Mouse (Mus musculus) kidney, adult 9 months (tissue): ENCODE results near the gene Ldlrad3.

Experiments used
- DNase-seq: peaks from one replicate; pipeline ENCODE4 v3.0.0; 2022

The Ldlrad3 gene

DNA sequence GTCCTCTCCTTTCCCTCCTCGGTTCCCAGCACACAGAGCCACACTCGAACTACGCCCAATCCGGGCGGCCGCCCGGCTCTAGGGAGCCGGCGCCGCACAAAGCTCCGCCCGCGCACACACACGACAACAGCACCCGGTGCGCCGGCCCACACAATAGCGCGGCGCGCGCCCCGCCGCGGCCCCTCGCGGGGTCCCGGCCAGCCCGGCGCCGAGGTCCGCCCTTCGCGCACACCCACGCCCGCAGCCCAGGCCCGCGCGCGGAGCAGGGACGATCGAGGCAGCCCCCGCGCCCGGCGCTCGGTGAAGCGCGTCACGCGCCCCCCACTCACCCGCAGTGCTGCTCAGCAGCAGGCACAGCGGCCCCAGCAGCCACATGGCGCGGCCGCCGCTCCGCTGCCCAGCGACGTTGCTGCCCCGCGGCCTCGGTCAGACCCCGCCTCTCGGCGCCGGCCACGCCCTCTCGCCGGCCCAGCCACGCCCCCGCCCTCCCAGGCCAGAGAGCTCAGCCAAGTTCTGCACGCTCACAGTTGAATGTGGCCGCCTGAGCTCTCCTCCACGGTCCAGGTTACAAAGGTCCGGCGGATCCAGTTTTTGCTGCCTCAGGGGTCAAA, at the start of gene Ldlrad3:
Gene Ldlrad3 (minus strand): TSS at position 435 of the 611 bp plus-strand sequence.
- peak; percentile 95 for DNase-seq

DNA sequence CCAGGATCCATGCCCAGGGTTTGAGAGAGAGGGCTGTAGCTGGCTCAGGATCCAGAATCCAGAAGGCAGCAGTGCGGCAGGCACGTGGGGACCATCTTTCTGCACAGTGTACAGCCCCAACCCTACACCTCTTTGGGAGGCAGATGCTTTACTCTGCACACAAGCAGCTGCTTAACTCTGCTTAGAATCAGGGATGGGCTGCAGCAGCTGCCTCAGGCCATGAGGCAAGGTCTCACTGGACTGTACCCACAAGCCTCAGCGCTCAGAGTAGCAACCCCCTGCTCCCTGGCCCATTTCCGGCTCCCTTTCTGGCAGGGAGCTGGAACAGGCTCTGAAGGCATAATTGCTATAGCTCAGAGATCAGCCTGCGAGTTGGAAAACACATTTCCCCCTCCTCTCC, 45.3 kb upstream of the Ldlrad3 start:
- DNase-seq = no peak

DNA sequence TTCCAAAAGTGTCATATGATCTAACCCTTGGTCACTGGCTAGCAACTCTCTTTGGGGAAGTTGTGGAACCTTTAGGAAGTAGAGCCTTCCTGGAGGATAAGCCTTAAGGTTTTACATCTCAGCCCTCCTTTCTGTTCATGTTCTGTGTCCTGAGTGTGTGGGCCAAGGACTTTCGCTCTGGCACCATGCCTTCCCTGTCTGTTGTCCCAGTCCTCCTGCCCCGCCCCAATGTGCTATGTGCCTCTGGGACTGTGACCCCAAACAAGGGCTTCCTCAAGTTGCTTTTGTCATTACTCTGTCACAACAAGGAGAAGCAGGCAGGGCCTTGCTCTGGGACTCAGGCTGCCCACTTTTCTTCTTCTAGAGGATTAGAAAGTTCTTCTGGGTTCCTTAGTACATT, 42.9 kb upstream of the Ldlrad3 start:
- DNase-seq = no peak

DNA sequence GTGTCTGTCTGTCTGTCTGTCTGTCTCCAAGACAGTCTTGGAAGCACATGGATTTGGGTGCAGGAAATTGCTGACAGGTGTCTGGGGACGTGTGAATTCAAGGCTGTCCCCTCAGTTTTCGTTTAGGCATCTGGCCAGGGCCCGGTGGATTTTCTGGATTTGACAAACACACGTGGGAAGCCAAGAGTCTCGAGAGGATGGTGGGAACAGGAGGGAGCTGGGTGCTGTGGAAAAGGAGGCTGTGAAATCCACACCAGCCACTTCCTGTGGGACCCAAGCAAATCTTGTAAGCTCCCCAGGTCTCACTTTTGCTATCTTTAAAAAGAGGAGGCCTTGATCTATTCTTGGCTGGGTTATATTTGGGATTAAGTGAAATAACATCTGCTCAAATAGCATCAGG, 42.1 kb upstream of the Ldlrad3 start:
- no peak for DNase-seq

DNA sequence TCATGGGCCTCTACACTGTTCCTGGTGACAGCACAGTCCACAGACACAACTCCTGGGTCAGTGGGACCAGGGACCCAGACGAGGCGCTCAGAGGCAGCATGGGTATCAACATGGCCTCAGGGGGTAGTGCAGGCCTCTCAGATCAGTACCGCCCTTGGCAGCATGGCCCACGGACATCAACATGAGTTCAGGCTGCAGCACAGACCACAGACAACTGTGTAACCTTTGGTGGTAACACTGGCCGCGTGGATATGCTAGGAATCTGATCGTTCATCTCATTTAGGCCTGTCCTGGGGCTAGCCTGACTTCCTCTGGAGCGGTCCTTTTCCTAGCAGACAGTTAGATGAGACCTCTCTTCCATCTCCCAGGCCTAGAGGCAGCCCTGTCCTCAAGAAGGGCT, 41.7 kb upstream of the Ldlrad3 start:
- no peak for DNase-seq

DNA sequence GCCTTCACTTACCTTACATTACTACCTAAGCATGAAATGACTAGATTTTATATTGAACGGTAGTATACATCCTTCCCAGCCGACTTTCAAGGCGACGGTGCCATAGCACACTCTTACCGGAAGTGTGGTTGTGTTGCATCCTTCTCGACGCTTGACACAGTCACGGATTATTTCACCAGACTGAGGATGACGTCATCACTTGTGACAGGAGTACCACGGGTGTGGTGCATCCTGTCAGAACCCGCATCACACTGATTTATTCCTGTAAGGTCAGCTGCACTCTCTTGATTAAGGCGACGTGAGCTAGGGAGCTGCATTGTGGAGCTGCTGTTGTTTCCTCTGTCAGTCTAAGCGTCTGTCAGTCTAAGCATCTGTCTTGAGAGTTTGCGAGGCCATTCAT, 40.1 kb upstream of the Ldlrad3 start:
- no peak for DNase-seq

DNA sequence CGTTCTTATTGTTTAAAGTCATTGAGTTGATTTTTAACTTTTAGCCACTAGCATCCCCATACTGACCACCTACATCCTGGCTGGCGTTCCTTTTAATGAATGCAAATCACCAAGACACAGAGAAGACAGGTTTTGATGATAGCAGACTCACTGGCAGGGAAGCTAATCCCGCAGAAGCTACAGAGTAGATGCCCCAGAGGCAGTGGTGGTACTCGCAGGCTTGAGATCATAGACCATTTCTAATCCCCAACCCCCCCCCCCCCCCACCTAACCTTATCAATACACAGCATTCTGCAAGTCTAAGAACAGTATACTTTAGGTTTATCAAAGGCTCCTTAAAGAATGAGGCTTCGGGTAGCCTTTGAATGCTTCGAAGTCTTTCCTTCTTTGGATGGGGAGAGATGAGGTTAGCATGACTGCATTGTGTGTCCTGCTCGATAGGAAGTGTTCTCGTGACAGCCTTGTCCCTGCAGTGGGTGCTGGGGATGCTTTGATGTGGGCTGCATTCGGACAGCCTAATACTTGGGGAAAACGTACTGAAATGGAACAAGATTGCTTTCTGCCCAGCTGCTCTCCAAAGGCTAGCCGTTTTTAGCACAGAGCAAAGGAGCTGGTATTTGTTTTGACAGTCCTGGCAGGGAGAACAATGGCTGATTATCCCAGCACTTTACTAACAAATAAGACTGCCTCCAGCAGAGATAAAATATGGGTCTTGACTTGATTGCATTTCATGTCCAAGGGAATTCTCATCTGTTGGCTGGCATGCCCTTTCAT, 37.4 kb upstream of the Ldlrad3 start:
- no peak for DNase-seq

DNA sequence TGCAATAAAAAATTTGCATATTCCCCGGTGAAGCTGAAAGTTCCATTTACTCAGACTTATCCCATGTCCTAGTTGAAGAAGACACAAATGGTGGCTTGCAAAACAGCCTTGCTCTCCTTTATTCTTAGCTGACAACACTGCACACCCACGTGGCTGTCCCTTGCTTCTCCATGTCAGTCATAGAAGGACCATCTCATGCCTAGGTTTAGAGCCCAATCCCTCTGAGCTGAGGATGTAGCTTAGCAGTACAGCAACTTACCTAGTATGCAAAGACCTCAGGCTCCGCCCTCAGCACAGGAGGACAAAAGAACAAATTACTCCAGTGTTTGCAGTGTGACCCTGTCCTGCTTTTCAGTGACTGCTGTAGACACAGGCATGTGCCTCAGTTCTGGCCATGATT, 36.6 kb upstream of the Ldlrad3 start:
- no peak for DNase-seq

DNA sequence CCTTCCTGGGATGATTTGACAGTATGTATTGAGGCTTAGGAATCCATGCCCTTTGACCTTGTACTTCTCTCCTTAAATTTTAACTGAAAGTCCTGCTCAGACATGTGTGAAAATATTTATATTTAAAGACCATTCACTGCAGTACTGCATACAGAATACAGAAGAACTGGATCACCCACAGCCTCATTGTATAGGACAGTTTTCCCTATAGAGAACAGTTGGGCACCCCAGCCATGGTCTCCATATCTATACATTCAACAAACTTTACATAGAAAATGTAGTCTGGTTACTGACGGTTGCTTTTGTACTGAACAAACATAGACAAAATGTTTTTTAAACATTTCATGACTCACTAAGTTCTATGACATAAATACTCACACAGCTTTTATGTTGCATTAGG, 30.6 kb upstream of the Ldlrad3 start:
- DNase-seq = no peak

DNA sequence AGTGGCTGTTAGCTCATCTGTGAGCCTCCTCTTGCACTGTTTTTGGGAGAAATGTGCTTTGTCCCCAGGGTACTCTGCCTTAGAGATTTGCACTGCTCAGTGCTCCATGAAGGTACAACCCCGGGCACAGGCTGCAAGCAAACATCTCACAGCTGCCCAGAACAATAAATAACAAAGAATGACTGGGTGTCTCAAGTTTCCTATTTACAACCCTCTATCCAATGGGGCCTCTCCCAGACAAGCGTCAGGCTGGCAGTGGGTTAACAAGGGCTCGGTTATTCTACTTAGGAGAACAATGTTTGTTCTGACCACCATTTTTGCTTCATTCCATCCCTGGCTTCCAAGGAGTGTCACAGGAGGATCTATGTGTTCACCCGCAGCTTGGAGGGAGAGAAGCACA, 25.9 kb upstream of the Ldlrad3 start:
- no peak for DNase-seq

DNA sequence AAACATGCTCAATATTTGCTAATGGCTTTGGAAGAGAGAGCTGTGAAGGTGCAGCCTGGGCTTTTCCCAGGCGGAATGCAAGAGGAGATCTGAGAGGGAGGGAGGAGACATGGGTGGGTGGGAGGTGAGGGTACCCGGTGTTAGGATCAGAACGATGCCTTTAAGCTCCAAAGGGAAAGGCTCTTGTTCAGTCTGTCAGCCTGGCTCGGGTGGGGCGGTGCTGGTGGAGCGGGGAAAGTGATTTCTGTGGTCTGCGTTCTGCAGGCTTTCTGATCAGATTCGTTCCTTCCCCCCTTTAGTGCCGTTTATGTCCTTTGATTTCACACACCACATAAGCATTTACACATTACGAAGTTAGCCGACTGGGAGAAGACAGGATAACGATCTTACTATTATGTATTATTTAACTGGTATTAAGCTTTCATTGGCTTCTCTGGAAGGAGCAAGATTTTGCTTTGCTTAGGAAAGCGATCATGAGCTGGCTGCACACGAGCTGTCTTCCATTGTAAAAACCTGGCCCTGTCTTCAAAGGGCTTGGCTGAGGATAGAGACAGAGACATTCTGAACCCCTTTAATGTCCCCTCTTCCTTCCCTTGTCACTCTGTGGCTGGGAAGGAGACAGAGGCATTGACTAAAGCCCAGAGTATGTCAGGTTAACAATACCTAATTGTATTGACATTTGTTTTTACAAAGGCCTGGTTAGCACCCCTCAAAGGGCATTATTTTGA, 19.7 kb upstream of the Ldlrad3 start:
- no peak for DNase-seq

DNA sequence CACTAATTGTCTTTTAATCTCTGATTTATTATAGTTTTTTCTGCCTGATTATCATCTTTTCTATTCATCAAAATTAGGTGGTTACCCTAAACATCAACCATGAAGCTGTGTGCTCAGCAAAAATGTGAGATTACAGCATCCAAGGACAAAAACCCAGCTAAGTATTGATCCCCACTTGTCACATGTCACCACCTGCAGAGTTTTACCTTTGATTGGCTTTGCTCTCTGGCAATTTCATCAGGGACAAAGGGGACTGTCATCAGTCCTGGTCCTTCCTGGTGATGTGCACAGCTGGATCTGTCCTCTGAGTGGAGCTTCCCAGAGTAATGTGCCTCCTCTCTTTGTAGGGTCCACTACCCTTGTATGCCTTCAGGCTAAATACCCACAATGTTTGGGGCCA, 17.3 kb upstream of the Ldlrad3 start:
- no peak for DNase-seq

DNA sequence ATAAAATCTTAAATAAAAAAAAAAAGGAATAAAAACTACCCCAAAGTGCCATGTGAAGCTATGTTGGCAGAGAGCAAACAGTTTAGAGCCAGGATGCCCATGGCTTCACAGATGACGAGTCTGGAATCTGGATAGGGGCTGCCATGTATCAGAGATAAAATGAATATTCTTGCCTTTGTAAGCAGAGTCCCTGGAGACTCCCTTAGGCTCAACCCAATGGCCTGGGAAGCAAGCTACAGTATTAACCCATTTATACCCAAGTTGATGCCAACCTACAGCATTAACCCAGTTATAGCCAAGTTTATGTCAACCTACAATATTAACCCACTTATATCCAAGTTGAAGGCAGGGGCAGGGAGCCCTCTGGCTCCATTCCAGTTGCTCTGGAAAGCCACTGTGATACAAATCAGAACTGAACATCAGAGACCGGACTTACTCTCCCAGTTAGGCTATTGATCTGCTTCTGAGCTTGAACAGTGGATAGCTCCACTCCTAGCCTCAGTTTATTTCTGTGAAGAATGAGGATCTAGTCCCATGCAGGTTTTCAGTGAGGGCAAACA, 16.1 kb upstream of the Ldlrad3 start:
- DNase-seq = no peak

DNA sequence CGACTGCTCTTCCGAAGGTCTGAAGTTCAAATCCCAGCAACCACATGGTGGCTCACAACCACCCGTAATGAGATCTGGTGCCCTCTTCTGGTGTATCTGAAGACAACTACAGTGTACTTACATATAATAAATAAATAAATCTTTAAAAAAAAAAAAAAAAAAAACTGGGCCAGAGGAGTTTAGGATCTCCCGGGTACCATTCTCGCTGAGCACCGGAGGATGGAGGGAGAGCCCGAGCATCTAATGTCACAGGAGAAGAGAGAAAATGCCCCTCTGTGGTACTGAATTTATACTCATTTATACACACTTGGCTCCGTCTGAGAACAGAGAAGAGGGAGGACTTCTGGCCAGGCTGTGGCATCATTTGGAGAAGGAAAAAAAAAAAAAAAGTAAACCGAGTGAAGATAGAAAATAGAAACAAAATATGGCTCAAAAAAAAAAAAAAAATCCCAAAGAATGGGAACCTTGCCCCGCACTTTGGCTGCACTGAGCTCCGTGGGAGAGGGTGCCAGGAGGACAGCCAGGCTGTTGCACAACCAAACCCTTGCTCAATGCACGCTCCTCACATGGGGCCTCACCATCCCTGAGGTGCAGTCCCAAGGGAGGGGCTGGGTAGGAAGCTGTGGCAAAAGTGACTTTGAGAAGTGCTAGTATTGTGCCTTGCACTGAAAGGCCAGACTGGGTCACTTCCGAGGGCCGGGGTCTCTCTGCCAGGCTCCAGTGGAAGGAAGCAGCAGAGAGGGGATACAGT, 15.2 kb upstream of the Ldlrad3 start:
- DNase-seq = peak; percentile 79

DNA sequence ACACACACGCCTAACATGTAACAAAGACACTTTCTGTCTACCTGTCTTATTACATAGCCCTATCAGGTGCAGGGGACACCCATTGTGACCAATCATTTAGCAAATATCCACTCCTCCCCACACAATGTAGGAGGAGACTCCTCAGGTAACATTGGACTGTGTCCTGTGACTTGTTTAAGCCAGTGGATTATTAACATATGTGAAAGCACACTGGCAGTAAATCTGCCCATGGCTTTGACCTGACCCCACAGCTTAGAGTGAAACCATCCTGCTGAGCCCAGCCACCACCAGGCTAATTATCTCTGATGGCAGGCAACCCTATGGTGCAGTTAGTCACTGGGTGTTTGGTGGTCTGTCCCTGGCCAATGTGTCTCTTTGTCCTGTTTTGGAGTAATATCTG, 11.1 kb upstream of the Ldlrad3 start:
- DNase-seq = peak; percentile 90

DNA sequence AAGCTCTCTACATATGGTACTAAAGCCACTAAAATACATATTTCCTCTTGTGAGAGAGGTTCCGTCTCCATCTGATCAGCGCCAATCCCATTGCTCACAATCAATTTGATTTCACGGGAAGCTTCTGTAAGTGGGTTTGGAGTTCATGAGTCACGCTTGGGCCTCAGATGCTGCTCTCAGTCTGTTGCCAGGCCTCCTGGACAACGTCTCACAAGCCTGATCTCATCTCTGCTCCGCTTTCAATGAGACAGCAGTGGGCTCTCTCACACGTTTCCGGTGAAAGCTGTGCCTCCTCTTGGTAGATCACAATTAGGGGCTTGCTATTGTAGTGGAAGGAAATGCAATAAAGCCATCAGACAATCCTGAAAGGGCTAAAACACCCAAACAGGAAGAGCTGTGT, 10.5 kb upstream of the Ldlrad3 start:
- DNase-seq = no peak

DNA sequence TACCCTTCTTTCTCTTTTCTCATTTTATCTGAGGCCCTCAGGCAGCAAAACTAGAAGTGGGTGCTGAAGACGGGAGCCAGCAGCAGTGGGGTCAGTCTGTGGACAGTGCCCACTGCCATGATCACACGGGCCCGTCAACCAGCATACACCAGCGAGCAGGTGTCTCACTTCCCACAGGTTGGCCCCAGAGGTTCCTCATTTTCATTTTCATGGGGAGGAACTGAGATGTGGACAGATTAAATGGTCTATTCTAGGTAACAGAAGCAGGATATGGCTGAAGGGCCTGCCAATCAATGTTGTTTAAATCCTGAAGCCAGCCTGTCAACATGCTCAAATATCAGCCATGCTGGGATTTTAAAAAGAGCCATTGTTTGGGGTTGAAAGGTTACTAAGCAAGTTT, 9.3 kb upstream of the Ldlrad3 start:
- no peak for DNase-seq

DNA sequence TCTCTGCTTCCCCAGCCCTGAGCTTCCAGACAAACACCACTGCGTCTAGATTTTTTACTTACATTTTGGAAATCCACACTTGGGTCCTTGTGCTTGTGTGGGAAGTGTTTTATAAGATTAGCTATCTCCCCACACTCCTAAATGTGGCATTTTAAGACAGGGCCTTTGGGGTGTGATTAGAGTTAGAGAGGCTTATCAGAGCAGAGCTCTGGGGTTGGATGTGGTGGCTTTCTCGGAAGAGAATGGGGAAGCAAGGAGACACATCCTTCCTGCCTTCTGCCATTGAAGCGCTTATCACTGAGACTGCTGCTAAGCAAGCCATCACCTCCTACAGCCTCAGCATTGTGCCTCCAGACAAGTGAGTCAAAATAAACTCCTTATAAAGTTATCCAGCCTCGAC, 8.1 kb upstream of the Ldlrad3 start:
- no peak for DNase-seq

DNA sequence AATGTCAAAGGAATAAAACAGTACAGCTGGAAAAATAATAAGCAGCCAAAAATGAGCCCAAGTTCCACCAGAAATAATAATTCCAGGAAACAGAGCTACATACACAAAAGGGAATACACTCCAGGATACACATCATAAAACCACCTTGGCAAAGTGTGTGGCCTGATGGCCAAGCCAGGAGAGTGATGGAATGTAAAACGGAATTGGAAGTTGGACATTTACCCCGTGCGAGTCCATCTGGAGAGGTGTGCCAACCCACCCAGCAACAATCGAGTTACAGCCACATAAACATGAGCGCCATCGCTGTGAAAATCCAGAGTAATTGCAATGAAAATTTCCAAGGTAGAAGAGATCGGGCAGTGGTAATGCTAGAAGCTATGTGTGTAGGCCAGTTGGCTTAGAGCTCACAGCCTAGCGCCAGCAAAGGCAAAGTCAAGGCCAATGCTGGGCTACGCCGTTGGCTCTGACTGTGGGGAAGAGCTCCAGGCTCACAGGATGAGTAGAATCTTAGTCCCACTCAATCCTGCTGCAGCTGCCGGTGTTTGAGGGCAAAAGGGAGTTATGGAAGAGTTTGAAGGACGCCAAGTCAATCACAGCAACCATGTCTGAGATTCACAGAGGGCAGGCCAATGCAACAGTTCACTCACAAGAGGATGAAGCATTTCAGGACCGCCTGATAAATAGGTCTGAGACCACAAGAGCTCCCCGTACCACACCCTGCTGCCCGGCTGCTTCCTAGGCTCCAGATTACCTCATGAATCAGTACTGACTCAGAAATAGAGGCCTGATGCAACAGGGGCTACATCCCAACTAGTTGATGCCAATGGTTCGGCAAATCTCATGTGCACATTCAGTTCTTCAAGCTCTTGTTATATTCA, 7.0 kb upstream of the Ldlrad3 start:
- DNase-seq = no peak

DNA sequence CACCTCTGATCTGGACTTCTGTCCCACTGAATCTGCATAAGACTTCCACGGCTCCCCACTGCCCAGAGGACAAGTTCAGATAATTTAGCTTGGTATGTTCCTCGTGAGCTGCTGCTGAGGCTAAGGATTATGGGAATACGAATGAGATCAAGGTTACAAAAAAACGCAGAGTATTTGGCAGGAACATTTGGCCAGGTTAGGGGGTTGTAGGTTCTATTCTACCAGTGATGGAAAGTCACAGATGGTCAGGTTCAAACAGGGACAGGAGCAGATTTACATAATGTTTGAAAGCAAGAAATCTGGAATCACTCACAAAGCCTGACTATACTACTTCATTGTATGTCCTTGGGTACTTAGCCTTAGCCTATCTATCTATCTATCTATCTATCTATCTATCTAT, 5.6 kb upstream of the Ldlrad3 start:
- DNase-seq = peak; percentile 49

DNA sequence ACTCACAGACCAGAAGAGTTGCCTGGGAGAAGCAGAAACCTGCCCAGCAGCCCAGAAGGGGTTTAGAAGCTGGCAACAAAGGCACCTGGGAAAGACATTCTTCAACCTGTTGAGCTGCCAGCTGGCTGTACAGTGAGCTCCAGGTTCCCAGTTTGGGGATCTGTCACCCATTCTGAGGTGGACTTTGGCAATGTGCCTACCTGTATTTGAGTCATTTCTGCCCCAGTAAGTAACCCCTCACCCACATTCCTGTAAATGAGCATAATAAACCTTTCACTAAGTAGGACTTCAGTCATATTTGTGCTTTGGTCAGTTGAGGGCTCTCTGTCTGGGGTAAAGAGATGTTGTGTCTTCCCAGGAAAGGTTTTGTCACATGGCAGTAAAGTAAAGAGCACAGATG, 4.8 kb upstream of the Ldlrad3 start:
- DNase-seq = peak; percentile 62
